Mouse (Mus musculus): ENCODE results near the gene 1700025C18Rik.

Gene 1700025C18Rik

DNA sequence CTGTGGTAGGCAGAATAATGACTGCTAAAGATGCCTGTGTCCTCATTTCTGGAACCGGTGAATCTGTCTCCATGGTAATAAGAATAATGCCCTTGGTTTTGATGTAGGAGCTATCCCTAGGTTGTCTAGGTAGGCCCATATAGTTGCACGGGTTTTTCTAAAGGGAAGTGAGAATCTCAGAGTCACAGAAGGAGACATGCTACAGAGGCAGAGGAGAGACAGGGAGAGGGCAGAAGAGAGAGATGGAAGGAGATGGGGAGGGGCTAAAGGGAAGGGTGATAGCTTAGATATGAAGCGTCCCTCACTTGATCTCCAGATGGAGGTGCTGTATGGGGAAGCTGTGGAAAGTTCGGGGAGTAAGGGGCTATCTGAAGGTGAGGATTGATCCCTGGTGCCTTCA lies 53.1 kb downstream of the 1700025C18Rik start:
- DNase-seq (ENCODE audit: low spot score) = no peak

DNA sequence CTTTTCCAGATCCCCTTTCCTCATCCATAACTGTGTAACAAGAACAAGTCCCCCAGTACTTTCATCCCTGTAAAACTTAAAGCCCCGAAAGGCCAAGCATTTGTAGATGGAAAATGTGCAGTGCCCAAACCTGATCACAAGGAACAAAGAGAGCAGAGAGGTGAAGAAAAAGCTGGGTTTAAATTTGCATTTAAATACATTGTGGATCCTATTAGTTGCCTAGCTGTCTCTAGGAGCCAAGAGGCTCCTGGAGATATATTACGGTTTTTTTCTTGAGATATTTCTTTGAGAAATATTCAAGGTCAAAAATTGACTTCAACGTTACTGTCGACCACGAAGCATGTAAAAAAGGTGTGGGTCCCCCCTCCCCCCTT lies 55.5 kb downstream of the 1700025C18Rik start:
- DNase-seq (ENCODE audit: low spot score) = no peak

DNA sequence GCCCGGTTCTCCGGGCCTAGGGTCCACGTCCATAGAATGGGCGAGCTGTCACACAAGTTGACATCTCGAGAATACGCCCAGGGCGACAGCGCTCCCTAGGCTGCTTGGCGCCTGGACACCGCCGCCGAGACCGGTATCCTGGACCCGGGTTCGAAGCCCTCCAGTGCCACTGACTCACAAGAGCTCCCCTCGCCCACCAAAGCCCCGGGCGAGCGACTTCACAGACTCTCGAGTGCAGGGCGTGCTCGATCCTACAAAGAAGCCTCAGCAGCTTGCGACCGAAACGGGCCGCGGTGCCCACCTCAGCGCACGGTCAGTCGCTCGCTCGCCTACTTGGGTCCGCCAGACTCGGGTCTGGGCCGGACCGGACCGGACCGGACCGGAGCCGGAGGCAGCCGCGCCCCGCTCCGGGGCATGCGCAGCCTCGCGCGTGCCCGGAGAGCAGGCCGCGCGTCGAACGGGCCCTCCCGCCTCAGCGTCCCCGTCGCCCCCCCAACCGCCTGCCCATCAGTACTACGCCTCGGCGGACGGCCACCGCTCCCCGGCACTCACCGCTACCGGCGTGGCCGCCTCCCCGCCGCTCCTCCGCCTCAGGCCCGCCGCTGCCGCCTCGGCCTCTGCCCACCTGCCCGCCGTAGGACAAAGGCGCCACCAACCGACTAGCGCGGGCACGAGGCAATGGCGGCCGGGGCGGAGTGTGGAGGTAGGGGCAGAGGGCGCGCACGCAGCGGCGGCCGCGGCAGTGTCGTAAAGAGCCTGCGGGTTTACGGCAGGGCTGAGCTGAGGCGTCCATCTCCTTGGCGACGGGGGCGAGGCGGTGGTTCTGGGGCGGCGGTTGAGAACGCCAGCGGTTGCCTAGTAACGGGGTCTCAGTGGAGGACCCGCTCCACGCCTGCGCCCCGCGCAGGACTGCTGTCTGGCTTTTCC lies 56.2 kb downstream of the 1700025C18Rik start, which contains the start of gene Ncoa5:
Ncoa5 (minus strand) TSS at position 737 of the 927 bp plus-strand sequence.
- peak; percentile 99 for DNase-seq (ENCODE audit: low spot score)

DNA sequence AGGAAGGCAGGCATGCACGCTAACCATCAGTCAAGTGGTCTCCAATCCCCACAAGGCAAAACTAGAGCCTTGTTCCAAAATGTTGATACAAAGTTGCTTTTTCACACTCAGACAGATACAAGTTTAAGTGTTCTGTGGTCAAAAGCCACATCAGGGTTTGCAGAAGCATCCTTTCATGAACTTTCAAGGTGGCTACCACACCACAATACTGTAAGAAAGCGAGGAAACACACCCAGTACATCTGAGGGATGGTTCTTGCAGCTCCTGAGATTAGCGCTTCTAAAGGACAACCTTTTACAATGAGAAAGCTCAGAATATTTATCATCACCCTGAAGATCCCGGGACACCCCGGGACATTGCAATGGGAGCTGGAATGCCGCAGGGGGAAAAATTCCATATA lies 57.2 kb downstream of the 1700025C18Rik start:
- DNase-seq (ENCODE audit: low spot score) = no peak

DNA sequence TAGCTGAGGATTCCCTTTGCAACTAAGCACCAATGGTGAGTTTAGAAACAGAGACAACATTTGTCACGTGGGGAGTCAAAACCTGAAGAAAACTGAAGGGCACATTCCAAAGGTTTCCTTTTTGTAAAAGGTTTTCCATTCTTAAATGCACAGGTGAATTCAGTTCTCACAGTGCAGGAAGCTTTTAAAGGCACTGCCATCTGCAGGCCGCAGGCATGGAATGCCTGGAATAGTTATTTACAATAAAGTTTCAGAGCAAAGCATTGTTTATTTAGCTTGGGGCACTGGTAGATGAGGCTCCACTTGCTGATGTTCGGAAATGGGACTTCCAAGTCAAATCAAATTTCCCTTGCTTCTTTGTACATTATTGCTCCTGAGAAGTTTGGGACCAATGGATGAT lies 58.0 kb downstream of the 1700025C18Rik start:
- no peak for DNase-seq (ENCODE audit: low spot score)
